Mouse (Mus musculus): Measurements from ENCODE around the gene Ephx4. TPM values are rescaled to one million over a fixed set of nuclear protein-coding genes. Genes with fewer than 3 reads are reported as not detected.

The Ephx4 gene
- polyA plus RNA-seq, 1 experiment: 0.22 TPM

DNA sequence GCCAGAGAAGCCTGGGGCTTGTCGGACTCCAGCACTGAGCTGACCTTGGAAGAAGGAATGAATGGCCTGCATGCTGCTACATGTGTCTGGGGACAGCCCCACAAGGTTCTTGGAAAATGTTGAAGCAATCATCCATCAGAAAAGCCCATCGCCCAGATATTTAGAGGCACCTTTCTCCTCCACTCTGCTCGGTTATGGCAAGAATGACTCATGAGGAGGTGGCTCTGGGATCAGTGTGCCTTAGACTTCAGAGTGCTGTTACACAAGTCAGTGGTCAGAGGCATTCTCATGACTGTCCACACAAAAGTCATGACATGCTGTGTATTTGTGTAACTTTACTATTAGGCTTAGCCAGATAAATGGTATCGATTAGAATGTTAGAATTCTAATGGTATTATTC lies 64.6 kb downstream of the Ephx4 start:
- Histone ChIP-seq H3K27ac (ENCODE audit: insufficient read depth, low read depth, low read length) (no peak overlapping the region), H3K27me3 (replicated peaks; ENCODE audit: control insufficient read depth, insufficient read depth, low read length) (no peaks in the 10 kb centered on the region), H3K4me3 (ENCODE audit: insufficient read depth, low read depth, low read length) (no peak overlapping the region), H3K4me1 (ENCODE audit: control insufficient read depth, insufficient read depth, low read length) (no peaks in the 10 kb centered on the region), H3K36me3 (ENCODE audit: control insufficient read depth, insufficient read depth, low read length) (no peaks in the 10 kb centered on the region)
- 90% methylated on average over 4 of the region's 4 CpGs for WGBS
- TF ChIP-seq POLR2A (IDR thresholded peaks at IDR 0.05; ENCODE audit: low read depth, low read length) (no peak), CTCF (conservative IDR thresholded peaks at IDR 0.05; ENCODE audit: insufficient read depth, insufficient read length, low read depth, low read length) (no peak)
- DNase-seq: no peak

DNA sequence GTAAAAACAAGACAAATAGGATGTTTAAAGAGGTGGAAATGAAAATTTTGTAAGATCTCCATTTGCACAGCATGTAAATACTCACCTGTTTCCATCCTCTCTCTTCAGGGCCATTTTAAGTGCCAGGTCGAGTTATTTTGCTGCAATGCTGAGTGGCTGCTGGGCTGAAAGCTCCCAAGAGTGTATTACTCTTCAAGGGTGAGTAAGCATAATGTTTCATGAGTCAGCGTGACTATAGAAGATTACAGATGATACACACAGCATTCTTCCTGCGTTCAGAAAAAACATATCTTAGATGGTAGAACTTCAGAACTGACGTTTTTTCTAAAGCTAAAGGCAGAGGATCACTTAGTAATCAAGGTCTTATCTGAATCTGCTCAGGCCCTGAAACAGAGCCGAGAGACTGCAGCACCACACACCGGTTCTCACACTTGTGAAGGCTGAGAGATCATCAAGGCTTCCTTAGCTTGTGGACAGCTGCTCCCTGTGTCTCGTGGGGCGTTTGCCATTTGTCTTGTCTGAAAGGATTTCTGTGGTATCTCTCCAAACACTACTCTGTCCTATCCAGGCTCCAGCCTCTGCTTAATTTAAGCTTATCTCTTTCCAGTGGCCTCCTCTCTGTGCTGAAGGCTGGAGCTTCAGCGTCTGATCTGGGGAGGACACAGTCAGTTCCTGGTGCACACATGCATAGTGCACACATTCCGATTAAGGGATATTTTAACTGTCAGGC lies 68.2 kb downstream of the Ephx4 start:
- H3K4me3 ChIP-seq (ENCODE audit: insufficient read depth, low read depth, low read length): no peak overlapping the region
- TF ChIP-seq POLR2A (IDR thresholded peaks at IDR 0.05; ENCODE audit: low read depth, low read length): no peak
- TF ChIP-seq CTCF (conservative IDR thresholded peaks at IDR 0.05; ENCODE audit: insufficient read depth, insufficient read length, low read depth, low read length): no peak
- WGBS: 78% methylated on average over 10 of the region's 10 CpGs
- no peaks in the 10 kb centered on the region; the same call in 1 of the 2 replicates for H3K36me3 ChIP-seq (ENCODE audit: control insufficient read depth, insufficient read depth, low read length)
- no peak for DNase-seq
- no peaks in the 10 kb centered on the region for H3K4me1 ChIP-seq (ENCODE audit: control insufficient read depth, insufficient read depth, low read length)
- H3K27ac ChIP-seq (ENCODE audit: insufficient read depth, low read depth, low read length): no peak overlapping the region
- no peaks in the 10 kb centered on the region for H3K27me3 ChIP-seq (replicated peaks; ENCODE audit: control insufficient read depth, insufficient read depth, low read length)

Other genes with a start within 250 kb of the Ephx4 start
- 23.4 and 27.7 TPM in 2 replicates for gene Tgfbr3, start 113.1 kb upstream of the Ephx4 start, polyA plus RNA-seq (2012; rRNA removed)
- gene Brdt, start 71.6 kb upstream of the Ephx4 start, polyA plus RNA-seq (2012; rRNA removed): 0.72 and 0.75 TPM in 2 replicates
- gene Lpcat2b, start 28.8 kb downstream of the Ephx4 start, polyA plus RNA-seq (2012; rRNA removed): not detected in 2 replicates
- gene Btbd8, start 35.3 kb downstream of the Ephx4 start, polyA plus RNA-seq (2012; rRNA removed): 1.2 TPM in 2 replicates
- not detected in 2 replicates for gene Gm42669, start 104.9 kb downstream of the Ephx4 start, polyA plus RNA-seq (2012; rRNA removed)
- not detected in 2 replicates for gene 1700028K03Rik, start 132.0 kb downstream of the Ephx4 start, polyA plus RNA-seq (2012; rRNA removed)
- gene Rpap2, start 194.6 kb downstream of the Ephx4 start, polyA plus RNA-seq (2012; rRNA removed): 3.0 and 3.3 TPM in 2 replicates
- gene Glmn, start 195.2 kb downstream of the Ephx4 start, polyA plus RNA-seq (2012; rRNA removed): 0.78 and 0.91 TPM in 2 replicates